Mouse (Mus musculus) liver, adult (tissue): Measurements from ENCODE around the gene Gpr37l1.

Source experiments
- GATA4 ChIP-seq: IDR thresholded peaks from 2 replicates; pipeline ENCODE4 v1.6.1; 2014; ENCODE audit warnings: mild to moderate bottlenecking, low read length; ENCODE audit not compliant: insufficient replicate concordance

Gene Gpr37l1

DNA sequence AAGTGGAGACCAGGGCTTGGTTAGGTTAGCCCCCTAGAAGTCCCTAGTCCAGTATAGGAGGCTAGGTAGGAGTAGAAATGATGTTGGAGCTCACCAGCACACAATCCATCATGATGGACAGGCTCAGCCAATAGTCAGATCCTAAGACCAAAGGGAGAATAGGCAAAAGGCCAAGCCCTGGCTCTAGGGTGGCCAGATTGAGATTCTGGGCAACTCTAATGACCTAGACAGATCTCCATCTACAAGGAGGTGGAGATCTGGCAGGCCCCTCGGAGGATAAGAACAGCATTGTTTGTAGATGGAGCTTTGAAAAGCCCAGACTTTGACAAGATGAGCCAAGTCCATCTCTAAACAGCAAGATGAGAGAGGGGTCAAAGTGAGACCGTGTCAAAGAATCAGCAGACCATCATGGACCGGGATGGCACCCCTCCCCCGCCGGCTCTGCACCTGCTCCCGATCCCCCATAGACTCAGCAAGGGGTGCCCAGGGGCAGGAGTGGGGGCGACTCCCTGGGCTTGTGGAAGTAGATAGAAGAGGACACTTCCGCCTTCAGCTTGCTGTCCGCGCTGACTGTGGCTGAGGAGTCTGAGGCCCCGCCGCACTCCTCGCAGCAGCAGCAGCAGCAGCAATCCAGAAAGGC lies 7.0 kb downstream of the Gpr37l1 start:
- TF ChIP-seq GATA4: no peak

DNA sequence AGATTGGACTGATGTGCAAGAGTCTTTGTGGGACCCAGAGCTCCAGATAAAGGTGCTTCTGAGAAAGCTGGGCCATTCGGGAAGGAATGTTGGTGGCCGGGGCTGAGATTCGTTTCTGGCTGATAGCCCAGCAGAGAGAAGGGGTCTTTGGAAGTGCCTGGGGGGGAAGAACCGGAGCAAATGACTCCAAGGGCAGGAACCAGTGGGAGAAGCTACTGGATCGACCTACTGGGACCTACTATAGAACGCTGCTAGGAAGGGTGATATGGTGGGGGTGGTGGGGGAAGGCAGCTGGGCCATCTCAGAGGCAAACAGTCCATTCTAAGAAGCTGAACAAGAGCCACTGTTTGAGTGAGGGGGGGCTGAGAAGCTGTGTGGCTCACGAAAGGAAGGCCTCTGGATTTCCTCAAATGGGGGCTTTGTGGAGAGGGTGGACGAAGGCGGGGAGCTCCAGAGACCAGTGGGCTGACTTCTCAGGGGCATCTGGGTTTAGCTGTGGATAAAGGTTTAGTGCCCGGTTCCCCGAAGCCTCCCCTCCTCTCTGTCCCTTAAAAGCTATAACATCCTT lies 7.8 kb downstream of the Gpr37l1 start:
- TF ChIP-seq GATA4: no peak

DNA sequence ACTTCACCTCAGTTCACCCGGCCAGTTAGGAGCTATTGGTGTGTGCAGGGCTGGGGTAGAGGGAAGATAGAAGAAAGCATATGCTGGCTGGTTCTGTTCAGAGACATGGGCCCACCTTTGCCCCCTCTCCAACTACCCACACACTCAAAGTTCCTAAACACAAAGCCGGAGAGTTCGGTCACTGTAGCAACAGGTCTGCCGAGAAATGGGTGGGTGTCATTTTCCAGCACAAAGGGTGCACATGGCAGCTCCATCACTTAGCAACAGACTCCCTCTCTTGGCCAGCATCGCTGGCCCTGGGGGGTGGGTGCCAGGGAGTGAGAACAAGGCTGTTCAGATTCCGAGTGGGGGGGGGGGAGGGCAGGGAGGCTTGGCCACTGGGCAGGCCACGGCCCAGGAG lies 8.4 kb downstream of the Gpr37l1 start:
- TF ChIP-seq GATA4: no peak

DNA sequence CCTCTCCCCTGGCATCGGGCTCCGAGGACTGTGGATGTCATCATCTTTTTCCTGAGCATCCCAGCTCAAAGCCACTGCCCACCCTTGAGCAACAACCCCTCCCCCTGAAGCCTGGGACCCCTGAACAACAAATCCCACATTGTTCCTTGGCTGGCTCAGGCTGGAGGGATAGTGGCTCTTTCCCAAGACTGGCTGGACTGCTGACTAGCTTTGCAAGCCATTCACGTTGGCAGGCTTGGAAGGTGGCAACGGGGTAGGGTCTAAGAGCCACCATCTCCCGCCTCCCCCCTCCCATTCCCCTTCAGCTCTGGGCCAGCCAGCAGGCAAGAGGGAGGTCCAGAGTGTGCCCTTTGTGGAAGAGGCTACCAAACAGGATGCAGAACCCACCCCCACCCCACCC lies 8.8 kb downstream of the Gpr37l1 start:
- no peak for TF ChIP-seq GATA4

DNA sequence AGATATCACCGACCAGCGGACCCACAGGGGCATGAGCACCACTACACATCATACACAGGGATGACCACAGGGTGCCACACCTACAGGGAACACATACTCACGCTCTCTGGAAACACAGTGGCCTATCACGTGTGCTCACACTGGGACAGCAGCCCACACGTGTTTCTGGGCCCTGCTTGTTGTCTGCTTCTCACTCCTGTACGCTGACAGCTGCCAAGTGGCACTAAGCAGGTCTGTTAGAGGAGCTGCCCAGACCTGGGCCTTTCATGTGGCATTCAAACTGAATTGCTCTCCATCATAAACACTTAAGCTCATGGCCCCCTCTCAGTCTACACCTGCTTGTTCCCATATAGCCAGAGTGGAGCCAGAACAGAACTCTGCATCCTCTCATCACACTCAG lies 11.2 kb downstream of the Gpr37l1 start:
- TF ChIP-seq GATA4: no peak

DNA sequence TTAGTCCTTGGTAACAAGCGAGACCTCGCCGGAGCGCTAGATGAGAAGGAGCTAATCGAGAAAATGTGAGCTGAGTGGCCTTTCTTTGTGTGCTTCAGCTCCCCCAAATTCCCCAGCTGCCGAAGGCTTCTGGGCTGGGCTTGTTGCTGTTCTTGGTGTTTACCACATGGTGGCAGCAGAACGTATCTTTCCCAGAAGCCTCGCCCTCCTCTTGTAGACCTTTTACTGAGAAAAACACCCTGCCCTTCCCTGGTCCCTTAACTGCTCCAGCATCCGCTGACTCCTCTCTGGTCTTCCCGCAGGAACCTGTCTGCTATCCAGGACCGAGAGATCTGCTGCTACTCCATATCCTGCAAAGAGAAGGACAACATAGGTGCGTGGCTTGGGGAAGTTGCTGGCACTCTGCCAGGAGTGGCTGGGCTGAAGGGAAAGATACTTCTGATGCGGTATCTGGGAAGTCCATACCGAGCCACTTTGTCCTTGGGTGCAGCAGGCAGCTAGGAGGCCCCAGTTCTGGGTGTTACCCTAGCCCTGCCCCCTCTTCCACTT lies 13.0 kb downstream of the Gpr37l1 start:
- TF ChIP-seq GATA4: no peak

DNA sequence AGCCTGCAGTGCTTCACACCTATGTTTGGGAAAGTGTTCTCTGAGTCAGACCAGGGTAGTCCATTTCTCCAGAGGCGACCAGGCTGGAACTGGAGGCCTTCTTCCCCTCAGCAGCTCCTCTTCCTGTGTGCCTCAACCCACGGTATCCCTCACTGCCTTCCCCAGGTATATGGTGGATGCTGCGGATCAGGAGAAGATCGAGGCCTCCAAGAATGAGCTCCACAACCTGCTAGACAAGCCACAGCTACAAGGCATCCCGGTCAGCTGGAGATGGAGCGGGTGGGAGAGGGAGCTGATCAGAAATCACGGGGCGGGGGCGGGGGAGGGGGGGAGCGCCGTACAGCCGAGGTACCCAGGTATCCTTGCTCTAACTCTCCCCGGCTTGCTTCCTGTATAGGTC lies 13.5 kb downstream of the Gpr37l1 start:
- no peak for TF ChIP-seq GATA4

DNA sequence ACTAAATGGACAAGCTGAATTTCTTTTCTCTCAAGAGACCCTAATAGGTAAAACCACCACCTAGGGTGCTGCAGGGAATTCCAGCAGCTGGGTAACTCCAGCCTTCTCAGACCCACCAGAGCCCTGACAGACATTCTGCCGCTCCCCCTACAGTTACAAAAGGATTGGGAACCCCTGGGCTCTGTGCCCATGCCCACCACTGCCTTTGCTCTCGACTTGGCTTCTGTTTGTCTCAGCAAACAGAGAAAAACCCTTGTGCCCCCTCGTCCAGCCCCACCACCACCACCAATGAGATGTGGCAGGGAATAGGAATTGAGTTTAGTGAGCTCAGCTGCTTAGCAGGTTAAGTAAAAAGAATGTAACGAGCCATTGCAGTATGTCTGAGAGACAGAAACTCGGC lies 18.5 kb downstream of the Gpr37l1 start:
- TF ChIP-seq GATA4: no peak

DNA sequence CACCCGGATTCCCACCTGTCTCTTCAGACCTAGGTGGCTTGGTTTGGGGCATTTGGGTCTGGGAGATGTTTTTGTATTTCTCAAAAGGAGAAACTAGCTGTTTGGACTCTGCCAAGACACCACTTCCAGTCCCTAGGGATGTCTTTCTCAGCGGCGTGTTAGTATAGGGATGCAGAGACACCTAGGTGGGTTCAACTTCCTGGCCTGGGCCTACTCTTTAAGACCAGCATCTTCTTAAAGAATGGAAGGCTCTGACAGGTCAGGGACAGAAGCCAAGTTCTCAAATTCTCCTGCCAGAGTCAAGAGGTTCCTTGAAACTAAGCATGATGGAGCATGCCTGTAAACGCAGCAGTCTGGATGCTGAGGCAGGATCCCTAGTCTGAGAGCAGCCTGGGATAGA lies 19.0 kb downstream of the Gpr37l1 start:
- TF ChIP-seq GATA4: no peak

DNA sequence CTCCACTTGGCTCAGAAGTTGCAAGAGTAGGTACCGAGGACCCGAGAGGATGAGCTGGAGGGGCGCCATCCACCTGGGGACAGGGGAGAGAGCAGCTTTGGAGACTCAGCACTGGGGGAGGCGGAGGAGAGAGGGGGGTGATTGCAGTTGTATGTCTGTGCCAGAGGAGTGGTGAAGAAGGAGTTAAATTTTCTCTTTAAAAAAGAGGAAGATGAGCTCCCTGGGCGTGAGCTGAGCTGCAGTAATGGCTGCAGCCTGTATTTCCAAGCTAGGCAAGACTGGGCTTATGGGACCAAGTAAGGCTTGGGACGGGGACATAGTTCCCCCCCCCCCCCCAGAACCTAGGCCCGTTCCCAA lies 19.8 kb downstream of the Gpr37l1 start:
- TF ChIP-seq GATA4: no peak

DNA sequence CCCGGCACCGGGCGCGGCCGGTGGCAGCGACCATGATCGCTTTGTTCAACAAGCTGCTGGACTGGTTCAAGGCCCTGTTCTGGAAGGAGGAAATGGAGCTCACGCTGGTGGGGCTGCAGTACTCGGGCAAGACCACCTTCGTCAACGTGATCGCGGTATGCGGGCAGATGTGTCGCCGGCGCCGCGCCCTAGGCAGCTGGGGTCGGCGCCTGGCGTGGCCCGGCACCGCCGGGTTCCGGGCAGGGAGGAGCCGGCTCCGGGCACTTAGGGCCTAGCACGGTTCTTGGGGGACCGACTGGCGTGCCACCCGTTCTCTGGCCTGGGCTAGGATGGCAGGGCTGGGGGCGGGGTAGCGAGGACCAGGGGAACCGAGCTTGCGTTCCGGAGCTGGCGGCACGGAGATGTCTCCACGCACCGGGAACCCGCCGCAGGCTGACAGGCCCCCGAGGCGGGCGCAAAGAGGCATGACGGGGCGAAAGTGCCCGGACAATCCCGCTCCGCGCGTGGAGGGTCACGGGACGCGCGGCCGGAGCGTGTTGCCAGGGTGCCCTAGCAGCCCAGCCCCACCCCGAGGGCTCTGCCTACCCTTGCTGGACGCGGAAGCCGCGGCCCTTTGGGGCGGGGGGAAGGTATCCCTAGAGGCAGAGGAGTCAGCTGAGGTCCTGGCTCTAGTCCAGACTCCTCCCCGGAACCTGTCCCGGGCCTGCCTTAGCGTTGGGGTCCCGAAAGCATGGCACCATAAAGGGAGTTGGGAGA lies 20.4 kb downstream of the Gpr37l1 start:
- TF ChIP-seq GATA4: no peak

DNA sequence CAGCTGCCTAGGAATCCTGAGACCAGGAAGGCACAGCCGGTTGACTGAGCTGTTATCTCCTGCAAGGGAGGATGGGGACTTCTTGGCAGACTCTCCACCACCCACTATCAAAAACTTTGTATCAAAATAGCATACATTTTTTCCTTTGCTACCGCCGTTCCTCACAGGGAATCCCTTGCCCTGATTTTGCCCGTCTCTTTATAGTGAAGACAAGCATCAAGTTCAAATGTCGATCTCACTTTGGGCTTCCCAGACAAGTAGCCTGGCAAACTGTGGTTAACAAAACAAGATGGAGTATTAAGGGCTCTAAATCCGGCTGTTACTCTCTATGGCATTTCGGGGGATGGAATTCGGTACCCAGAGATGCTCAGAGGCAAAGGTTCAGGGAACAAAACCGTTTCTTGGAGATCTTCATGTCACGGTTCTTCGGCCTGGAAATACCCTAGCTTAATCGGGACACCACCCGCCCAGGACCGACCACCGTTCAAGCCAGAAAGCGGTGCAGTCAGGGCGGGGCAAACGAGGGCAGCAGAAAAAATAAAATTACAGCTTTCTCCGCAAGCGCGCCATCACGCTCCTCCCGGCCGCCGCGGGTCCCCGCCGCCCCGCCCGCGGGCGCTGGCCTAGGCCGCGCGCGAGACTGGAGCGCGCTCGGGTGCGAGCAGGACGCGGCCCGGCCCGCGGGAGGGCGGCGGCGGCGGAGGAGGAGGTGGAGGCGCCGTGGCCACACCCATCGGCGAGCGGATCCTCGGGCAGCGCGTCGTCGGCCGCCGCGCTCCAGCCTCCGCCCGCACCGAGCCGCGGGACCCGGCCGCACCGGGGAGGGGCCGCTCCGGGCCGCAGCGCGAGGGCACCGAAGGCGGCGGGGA lies 21.2 kb downstream of the Gpr37l1 start, which contains the start of gene Arl8a:
Gene Arl8a, plus strand, starts transcription at position 748 of the 869 bp plus-strand sequence.
- no peak for TF ChIP-seq GATA4

DNA sequence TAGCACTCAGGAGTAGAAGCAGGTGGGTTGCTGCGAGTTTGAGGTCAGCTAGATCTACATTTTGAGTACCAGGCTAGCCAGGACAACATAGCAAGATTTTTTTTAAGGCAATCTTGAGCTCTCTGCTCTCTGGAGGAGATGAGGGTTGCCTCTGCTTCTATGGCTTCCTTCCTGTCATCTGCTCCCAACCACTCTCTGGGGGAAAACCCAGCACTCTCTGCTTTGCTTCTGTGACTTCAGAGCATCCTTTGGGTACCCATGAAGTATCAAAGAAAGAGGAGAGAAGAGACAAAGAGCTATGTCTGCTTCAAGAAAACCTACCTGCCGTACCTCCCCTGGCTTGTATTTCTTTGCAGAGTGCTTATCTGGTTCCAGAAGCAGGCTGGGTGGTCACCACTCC lies 23.5 kb downstream of the Gpr37l1 start:
- TF ChIP-seq GATA4: no peak

DNA sequence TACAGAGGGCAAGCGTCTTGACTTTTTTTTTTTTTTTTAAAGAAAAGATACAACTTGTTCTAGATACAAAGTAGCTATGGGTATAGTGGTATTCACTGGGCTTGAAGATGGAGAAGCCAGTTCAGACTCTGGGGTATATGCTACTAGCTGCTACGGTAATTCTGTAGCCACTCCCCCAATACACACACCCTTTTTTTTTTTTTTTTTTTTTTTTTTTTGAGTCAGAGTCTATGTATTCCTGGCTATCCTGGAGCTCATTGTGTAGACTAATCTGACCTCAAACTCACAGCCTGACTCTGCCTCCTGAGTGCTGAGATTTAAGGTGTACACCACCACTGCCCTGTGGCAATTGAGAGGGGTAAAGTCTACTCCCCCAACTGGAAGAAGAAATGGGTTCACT lies 25.0 kb downstream of the Gpr37l1 start:
- TF ChIP-seq GATA4: no peak

DNA sequence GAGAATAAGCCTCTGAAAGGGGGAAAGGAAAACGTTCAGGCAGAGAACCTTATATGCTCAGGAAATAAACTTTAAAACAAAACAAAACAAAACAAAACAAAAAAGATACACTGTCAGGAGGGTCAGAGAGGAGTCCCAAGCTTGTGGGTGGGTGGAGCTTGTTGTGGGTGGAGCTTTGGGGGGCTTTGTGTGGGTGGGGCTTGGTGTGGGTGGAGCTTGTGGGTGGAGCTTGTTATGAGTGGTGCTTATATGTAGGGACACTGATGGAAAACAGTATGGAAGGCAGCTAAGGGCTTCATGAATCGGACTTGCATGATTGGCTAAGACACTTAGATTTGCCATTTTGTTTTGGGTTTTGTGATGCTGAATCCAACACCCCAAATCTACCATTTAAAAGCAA lies 27.6 kb downstream of the Gpr37l1 start:
- no peak for TF ChIP-seq GATA4
